Mouse (Mus musculus): ENCODE data around the gene Tarm1.
A peak's percentile ranks its signal among the peaks of the same experiment; 100 is the strongest.

Gene Tarm1

DNA sequence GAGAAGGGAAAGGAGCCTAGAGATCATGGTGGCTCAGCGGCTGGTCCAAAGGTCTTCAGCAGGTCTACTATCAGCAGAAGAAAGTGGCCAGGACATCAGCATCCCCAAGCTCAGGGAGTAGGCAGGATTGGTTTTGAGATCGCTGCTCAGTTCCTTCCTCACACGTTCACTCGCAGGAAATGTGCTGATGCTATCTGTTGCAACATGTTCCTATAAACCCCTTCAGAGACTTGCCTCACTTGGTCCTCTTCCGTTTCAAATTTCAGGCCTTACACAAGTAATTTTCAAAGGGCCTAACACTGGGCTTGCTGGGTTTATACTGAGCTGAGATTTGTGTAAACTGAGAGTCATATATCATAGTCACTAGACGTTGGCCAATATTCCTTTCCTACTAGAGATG, at the start of gene Tarm1:
TSS of gene Tarm1 (minus strand) at position 186 of the 400 bp plus-strand sequence.
- no peak for DNase-seq (ENCODE audit: low spot score in 2 of 2)

- DNase-seq (ENCODE audit: low spot score in 2 of 2) = no peak
Measured at GRCm38 (mm10) chr7:3505913-3506312, 3.5 kb upstream of the Tarm1 start.

GRCm38 (mm10) chr7:3500406-3500805, 2.0 kb downstream of the Tarm1 start:
- no peak for DNase-seq (ENCODE audit: low spot score in 2 of 2)

GRCm38 (mm10) chr7:3481948-3482608, 20.3 kb downstream of the Tarm1 start:
- DNase-seq (ENCODE audit: low spot score in 2 of 2) = no peak

DNA sequence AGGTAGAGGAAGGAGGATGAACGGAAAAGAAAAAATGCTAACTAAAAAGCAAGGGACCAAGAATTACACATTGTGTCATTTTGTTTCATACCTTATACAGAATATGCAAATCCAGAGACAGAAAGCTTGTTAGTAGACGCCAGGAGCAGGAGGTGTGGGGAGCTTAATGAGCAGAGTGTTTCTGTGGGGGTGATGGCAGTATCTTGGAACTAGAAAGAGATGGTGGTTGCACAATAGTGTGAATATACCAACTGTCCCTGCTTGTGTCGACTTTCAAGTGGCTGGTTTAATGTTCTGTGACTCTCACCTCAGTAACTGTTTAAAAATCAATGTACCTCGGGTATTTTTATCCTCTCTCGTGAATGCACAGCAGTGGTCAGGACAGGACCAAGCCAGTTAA, 25.7 kb downstream of the Tarm1 start:
- DNase-seq (ENCODE audit: low spot score in 2 of 2) = no peak

DNA sequence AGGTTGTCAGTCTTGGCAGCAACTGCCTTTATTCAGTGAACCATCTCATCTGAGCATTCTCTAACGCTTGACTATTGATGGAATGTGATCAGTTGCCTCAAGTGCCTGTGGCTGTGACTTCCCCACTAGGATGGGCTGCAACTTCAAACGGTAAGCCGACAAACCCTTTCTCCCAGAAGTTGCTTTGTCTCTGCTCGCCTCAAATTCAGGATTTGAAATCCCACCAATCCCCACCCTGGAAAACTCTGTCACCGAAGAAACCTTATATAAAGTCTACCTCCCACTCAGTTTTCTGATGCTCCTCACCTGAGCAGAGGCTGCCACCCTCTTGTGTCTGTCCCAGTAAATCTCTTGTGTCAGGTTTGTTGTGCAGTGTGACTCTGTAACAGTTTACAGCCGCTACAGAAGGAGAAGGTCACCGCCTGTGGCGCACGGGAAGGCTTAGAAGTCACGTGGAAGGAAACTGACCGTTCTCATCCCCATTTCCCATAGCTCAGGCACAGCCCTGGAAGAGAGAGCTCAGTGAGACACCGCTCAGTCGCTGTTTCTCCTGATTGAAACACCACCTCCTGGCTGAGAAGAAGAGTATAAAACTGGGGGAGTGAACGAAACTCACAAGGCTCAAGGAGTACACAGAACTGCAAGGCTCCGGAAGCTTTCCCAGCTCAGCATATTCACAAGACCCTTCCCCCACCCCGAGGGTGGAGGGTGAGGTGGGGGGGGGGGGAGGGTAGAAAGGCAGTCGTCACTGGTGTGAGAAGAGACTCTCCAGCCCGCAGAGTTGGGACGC, 27.9 kb downstream of the Tarm1 start:
- no peak for DNase-seq (ENCODE audit: low spot score in 2 of 2)

GRCm38 (mm10) chr7:3472774-3473173, 29.6 kb downstream of the Tarm1 start:
- no peak for DNase-seq (ENCODE audit: low spot score in 2 of 2)

GRCm38 (mm10) chr7:3468614-3469013, 33.8 kb downstream of the Tarm1 start:
- no peak for DNase-seq (ENCODE audit: low spot score in 2 of 2)

- no peak for DNase-seq (ENCODE audit: low spot score in 2 of 2)
Measured at GRCm38 (mm10) chr7:3463306-3463705, 39.1 kb downstream of the Tarm1 start.

GRCm38 (mm10) chr7:3460261-3460660, 42.2 kb downstream of the Tarm1 start:
- DNase-seq (ENCODE audit: low spot score in 2 of 2) = no peak

GRCm38 (mm10) chr7:3457841-3458217, 44.6 kb downstream of the Tarm1 start:
- no peak for DNase-seq (ENCODE audit: low spot score in 2 of 2)

DNA sequence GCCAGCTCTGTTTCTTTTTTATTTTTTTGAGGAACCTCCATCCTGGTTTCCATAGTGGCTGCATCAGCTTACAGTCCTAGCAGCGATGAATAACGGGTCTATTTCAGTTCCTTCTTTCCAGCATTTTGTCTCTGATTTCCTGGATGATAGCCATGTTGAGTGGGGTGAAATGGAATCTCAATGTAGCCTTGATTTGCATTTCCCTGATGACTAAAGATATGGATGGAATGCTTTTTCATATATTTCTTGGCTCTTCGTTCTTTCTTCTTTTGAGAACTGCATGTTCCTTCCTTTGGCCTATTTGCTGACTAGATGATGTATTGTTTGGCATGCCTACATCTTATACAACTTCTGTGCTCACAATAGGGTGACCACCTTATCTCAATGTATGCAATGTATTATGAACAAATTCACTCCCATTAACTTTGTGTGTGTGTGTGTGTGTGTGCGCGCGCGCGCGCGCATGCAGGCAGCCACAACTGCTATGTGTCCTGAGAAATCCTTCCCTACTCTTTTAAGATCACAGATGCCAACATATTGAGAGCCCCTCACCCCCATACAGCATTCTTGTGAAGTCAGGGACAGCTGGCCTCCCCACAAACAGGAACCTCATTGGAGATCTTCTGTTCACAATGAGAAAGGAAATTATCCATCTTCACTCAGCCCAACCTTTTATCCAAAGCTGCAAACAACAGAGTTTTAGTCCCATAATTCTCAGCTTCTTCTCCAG, 45.1 kb downstream of the Tarm1 start:
- no peak for DNase-seq (ENCODE audit: low spot score in 2 of 2)

DNA sequence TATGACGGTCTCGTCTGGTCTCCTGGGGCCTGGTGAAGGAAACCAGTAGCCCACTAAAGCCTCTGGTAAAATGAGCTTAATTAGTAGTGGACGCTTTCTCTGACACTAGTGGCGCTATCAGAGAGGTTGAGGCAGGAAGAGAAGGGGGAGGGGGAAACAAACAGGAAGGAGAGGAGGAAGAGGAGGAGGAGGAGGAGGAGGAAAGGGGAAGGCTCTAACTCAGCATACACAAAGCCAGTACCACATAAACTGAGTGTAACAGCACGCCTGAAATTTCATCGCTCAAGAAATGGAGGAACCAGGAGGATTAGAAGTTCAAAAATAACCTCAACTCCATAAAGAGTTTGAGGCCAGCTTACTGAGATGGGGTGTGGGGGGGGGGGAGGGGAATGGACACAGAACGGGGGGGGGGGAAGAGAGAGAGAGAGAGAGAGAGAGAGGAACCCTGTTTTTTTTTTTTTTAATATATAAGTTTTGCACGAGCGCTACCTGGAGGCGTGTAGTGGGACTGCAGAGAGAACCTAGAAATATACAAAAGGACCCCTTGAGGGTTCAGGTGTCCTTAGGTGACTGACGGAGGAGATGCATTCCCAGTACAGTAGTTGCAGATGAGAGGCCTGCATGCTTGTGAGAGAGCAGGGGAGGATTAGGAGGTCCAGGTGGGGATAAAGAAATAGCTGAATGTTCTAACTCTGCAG, 48.8 kb downstream of the Tarm1 start:
- DNase-seq (ENCODE audit: low spot score in 2 of 2) = no peak

GRCm38 (mm10) chr7:3452821-3453485, 49.5 kb downstream of the Tarm1 start:
- DNase-seq (ENCODE audit: low spot score in 2 of 2) = no peak

DNA sequence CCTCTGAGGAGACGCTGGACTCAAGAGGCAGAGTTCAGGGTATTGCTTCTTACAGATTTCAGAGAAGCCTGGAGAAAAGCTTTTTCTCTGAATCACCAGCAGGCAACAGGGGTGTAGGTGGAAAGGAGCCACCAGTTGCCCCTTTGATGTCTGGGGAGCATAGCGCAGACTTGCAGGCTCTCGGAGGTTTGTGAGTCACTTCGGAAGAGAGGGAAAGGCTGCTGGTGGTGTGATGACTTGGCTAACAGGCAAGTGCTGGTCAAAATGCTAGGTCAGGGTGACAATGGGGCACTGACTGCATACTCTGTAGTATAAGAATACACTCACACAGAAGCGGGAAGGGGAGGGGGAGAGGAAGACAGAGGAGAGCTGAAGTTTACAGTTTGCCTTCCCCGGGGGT, 51.3 kb downstream of the Tarm1 start:
- DNase-seq (ENCODE audit: low spot score in 2 of 2) = no peak

DNA sequence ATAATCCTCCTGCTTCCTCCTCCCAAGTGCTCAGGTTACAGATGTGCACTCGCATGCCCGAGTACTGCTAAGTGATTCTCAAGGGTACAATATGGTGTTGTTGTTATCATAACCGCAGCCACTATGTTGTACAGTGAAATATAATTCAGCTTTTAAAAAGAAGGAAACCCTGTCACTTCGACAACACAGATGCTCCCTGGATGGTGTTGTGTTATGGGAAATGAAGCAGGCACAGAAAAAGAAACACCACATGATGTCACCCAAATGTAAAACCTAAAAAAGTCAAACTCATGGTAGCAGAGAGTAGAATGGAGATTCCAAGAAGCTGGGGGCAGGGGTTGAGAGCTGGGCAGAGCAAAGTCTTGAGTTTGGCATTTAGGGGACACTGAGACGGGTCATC, 51.8 kb downstream of the Tarm1 start:
- DNase-seq (ENCODE audit: low spot score in 2 of 2) = no peak

DNA sequence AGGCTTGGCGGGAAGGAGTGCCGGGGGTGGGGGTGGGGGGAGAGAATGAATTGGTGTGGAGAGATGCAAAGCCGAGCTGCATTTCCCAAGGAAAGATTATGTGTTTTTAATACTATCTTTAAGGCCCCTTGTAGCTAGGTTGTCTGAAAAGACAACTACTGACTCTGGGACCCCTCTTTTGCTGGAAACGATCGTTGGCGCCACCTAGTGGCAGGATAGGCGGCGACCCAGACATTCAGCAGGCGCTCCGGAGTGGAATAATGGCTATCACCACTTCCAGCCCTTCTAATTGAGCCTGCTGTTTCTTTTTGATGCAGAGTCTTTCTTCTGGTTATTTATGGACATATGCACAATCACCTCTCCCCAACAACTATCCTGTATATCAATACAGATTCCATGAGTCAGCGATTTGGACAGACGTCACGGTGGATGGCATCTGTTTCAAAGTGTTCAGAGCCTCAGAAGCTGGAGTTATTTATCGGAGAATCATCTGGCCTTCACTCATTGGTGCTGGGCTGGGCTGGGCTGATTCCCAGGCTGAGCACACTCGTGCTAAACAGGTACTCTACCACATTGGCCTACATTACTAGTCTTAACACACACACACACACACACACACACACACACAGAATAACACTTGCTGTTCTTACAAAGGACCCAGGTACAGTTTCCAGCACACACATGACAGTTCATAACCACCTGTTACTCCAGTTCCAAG, 53.5 kb downstream of the Tarm1 start:
- DNase-seq (ENCODE audit: low spot score in 2 of 2) = peak; percentile 25 to 79

DNA sequence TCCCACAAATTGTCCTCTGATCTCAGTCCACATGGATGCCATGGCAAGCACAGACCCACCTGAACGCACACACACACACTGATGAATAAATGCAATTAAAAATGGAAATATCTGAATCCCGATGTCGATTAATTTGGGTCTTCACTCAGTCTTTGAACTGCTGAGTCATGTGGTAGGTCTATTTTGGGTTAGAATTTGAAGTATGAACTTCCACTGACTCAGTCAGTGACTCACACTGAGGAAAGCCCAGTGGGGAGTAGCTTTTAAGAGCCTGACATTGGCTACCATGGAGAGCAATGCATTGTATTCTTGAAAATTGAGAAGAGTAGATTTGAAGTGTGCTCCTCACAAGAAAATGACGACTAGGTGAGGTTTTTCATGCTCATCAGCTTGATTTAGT, 55.4 kb downstream of the Tarm1 start:
- no peak for DNase-seq (ENCODE audit: low spot score in 2 of 2)

DNA sequence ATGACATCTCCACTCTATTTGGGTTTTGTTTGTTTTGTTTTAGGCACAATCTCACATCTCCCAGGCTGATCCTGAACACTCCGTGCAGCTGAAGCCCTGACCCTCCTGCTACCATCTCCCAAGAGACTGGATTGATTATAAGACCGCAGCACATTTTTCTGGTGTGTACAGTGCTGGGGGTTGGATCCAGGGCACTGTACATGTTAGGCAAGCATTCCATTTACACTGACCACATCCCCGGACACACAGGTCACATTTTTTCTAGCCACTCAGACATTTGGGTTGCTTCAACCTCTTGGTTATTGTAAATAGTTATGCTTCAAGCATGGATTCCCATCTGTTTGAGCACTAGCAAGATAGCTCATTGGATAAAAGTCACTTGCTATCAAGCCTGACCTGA, 55.8 kb downstream of the Tarm1 start:
- no peak for DNase-seq (ENCODE audit: low spot score in 2 of 2)

GRCm38 (mm10) chr7:3444678-3445077, 57.7 kb downstream of the Tarm1 start:
- DNase-seq (ENCODE audit: low spot score in 2 of 2) = no peak

DNA sequence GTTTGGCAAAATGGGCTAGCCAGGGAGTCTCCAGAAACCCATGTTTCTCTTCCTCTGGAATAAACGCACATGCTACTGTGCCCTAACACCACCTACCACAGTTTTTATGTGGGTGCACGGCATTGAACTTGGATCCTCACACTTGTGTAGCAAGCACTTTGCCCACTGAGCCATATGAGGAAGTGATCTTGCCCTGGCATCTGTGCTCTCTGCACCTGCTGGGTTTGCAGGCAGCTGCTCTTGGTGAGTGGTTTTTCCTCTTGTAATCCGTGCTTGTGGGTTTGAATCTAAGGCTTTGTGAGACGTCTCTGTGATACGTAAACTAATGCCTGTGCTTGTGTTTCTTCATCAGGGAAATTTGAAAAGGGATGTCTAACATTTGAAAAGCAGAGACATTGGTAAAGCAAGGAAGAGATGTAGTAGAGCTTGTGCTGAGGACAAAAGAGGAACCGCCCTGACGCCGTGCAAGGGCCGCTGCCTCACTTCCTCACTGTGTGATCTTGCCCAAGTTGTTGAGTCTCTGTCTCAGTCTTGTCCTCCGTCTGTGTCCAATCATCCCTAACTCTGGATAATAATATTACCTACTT, 59.9 kb downstream of the Tarm1 start:
- peak in 1 of 2 experiments; percentile 37 for DNase-seq (ENCODE audit: low spot score in 2 of 2)
